Mouse (Mus musculus) olfactory bulb, adult 2 months (tissue): ENCODE measurements at regions not wholly inside any gene's neighbourhood (a gene's known extent, or its start where the extent isn't known, plus 50 kb on each side); places are given as distances from the start of the nearest gene placed in this dataset.

Experiments
- H3K27ac ChIP-seq: fragments of 200-500 bp; 2 replicates; pipeline ENCODE4 v1.5.1; 2012; ENCODE audit warnings: low read depth, low read length; ENCODE audit not compliant: insufficient read depth
- H3K4me1 ChIP-seq: fragments of 200-500 bp; 2 replicates; pipeline ENCODE4 v1.6.1; 2012; ENCODE audit warnings: low read length; ENCODE audit not compliant: control insufficient read depth, insufficient read depth
- H3K4me3 ChIP-seq: fragments of 200-500 bp; 2 replicates; pipeline ENCODE4 v1.5.1; 2012; ENCODE audit warnings: mild to moderate bottlenecking, low read depth, low read length, moderate library complexity; ENCODE audit not compliant: insufficient read depth
- CTCF ChIP-seq: fragments of 200-500 bp; IDR thresholded peaks from 2 replicates; pipeline ENCODE4 v1.5.1; 2012; ENCODE audit warnings: low read depth, mild to moderate bottlenecking, low read length, moderate library complexity; ENCODE audit not compliant: insufficient read depth
- POLR2A ChIP-seq: fragments of 200-500 bp; IDR thresholded peaks from 2 replicates; pipeline ENCODE4 v1.6.1; 2012; ENCODE audit warnings: mild to moderate bottlenecking, low read depth, low read length, moderate library complexity; ENCODE audit not compliant: insufficient read depth
- WGBS: fragments of 180-500 bp; shearing (Covaris S2); methylation state at CpG from one replicate; pipeline ENCODE4 v1.1.7; 2018; 5-methylcytosine and 5-hydroxymethylcytosine counted together

- no peak for TF ChIP-seq CTCF
- no peak for TF ChIP-seq POLR2A
- Histone ChIP-seq H3K4me3 (no peak overlapping the region), H3K27ac (no peak overlapping the region; the same call in 1 of the 2 replicates), H3K4me1 (peaks cover 17% of the 10 kb centered on the region)
- 3% methylated on average over 18 of the region's 18 CpGs for WGBS
These were observed 388.9 kb upstream of the Dynlrb2 start for GRCm38 (mm10) chr8:116115811-116116372.

GRCm38 (mm10) chr8:116114978-116115377, 389.8 kb upstream of the Dynlrb2 start:
- H3K4me1 ChIP-seq = peaks cover 21% of the 10 kb centered on the region
- 86% methylated on average over 2 of the region's 2 CpGs for WGBS
- H3K4me3 ChIP-seq = no peak overlapping the region
- no peak for TF ChIP-seq POLR2A
- TF ChIP-seq CTCF = no peak
- no peak overlapping the region for H3K27ac ChIP-seq

GRCm38 (mm10) chr8:116114502-116114901, 390.3 kb upstream of the Dynlrb2 start:
- TF ChIP-seq POLR2A (no peak), CTCF (no peak)
- WGBS = 83% methylated on average over 2 of the region's 2 CpGs
- H3K4me1 ChIP-seq = peaks cover 21% of the 10 kb centered on the region
- no peak overlapping the region for H3K27ac ChIP-seq
- H3K4me3 ChIP-seq = no peak overlapping the region

- Histone ChIP-seq H3K27ac (peak overlapping the region; percentile 23), H3K4me3 (no peak overlapping the region), H3K4me1 (peaks cover 18% of the 10 kb centered on the region)
- TF ChIP-seq CTCF = no peak
- no peak for TF ChIP-seq POLR2A
- WGBS = 14% methylated on average over 12 of the region's 12 CpGs
These were observed 393.6 kb upstream of the Dynlrb2 start for GRCm38 (mm10) chr8:116111168-116111567.

- H3K4me1 ChIP-seq = 0 out of 2 replicates have a peak, but pooled peaks cover 4% of the 10 kb centered on the region
- H3K27ac ChIP-seq = no peak overlapping the region
- TF ChIP-seq POLR2A = no peak
- TF ChIP-seq CTCF = no peak
- 62% methylated on average over 3 of the region's 3 CpGs for WGBS
- H3K4me3 ChIP-seq = no peak overlapping the region
These were observed 389.1 kb upstream of the Maf start for GRCm38 (mm10) chr8:116096666-116097065.

GRCm38 (mm10) chr8:116083156-116083555, 375.6 kb upstream of the Maf start:
- Histone ChIP-seq H3K4me3 (no peak overlapping the region), H3K27ac (no peak overlapping the region), H3K4me1 (no peaks in the 10 kb centered on the region; the same call in 1 of the 2 replicates)
- 94% methylated on average over 2 of the region's 2 CpGs for WGBS
- TF ChIP-seq POLR2A = no peak
- no peak for TF ChIP-seq CTCF

- no peaks in the 10 kb centered on the region; the same call in 1 of the 2 replicates for H3K4me1 ChIP-seq
- no peak overlapping the region for H3K4me3 ChIP-seq
- H3K27ac ChIP-seq = no peak overlapping the region
- TF ChIP-seq POLR2A (no peak), CTCF (no peak)
- 55% methylated on average over 5 of the region's 5 CpGs for WGBS
These were observed 371.3 kb upstream of the Maf start for GRCm38 (mm10) chr8:116078849-116079407.

- Histone ChIP-seq H3K4me3 (no peak overlapping the region), H3K27ac (no peak overlapping the region), H3K4me1 (no peaks in the 10 kb centered on the region)
- TF ChIP-seq POLR2A (no peak), CTCF (no peak)
- WGBS = 95% methylated on average over 7 of the region's 7 CpGs
These were observed 363.9 kb upstream of the Maf start for GRCm38 (mm10) chr8:116071497-116071896.

- TF ChIP-seq CTCF (no peak), POLR2A (no peak)
- H3K4me3 ChIP-seq = no peak overlapping the region
- no peaks in the 10 kb centered on the region for H3K4me1 ChIP-seq
- WGBS = 85% methylated on average over 3 of the region's 3 CpGs
- H3K27ac ChIP-seq = no peak overlapping the region
These were observed 361.9 kb upstream of the Maf start for GRCm38 (mm10) chr8:116069538-116069937.
